Mouse (Mus musculus): Measurements from ENCODE around the gene Kcnk1.

DNA sequence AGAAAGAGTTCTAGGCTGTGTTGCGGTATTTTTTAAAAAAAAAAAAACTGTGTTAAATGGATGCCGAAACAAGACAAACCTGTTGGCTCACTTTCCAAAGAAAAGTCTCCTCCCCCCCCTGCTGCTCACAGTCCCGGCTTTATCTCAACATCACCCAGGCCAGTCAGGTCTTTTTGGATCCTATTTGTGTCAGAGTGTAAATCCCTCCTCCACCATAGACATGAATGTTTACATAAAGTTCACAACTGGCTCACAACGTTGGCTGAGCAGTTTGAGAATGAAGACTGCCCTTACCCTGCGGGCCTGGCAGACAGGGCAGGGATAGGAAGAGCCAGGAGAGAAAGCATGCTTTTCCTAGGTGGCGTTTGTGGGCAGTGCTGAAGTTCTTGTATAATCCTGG lies 2.0 kb downstream of the Kcnk1 start:
- TF ChIP-seq POLR2A (IDR thresholded peaks at IDR 0.05; ENCODE audit: low read depth, low read length) (no peak), CTCF (IDR thresholded peaks at IDR 0.05; ENCODE audit: borderline replicate concordance, insufficient read depth, low read length) (no peak)
